Mouse (Mus musculus): ENCODE data around the gene Kctd14. TPM values are rescaled to one million over a fixed set of nuclear protein-coding genes. Genes with fewer than 3 reads are reported as not detected.

Gene Kctd14
- total RNA-seq, 2 experiments from 2014 or later: 0.31 to 0.37 TPM

Other genes starting within 250 kb of the Kctd14 start
- 1 to 10 TPM; 1.5 to 1.7 TPM for gene Usp35, start 119.3 kb upstream of the Kctd14 start, total RNA-seq (2021)
- 1 to 10 TPM; 1.4 to 2.7 TPM for gene Kctd21, start 119.0 kb upstream of the Kctd14 start, total RNA-seq (2021)
- gene Alg8, start 79.7 kb upstream of the Kctd14 start, total RNA-seq (2021): 1 to 10 TPM; 7.7 to 7.8 TPM
- 100 to 1,000 TPM; 525 to 575 TPM for gene Ndufc2, start 51.3 kb upstream of the Kctd14 start, total RNA-seq (2021)
- 10 to 100 TPM; 20.5 to 28.4 TPM for gene Thrsp, start 33.6 kb upstream of the Kctd14 start, total RNA-seq (2021)
- gene Ints4, start 29.6 kb downstream of the Kctd14 start, total RNA-seq (2021): 10 to 100 TPM; 46.6 to 52.4 TPM
- 10 to 100 TPM; 41.8 to 53.9 TPM for gene Aamdc, start 128.2 kb downstream of the Kctd14 start, total RNA-seq (2021)
- gene Rsf1, start 128.6 kb downstream of the Kctd14 start, total RNA-seq (2021): 10 to 100 TPM; 17.0 to 20.0 TPM
- gene Clns1a, start 245.3 kb downstream of the Kctd14 start, total RNA-seq (2021): 10 to 100 TPM; 33.3 to 40.5 TPM

Data from heart, postnatal 10 days (tissue).